Mouse (Mus musculus): ENCODE data around the gene Stard9.

DNA sequence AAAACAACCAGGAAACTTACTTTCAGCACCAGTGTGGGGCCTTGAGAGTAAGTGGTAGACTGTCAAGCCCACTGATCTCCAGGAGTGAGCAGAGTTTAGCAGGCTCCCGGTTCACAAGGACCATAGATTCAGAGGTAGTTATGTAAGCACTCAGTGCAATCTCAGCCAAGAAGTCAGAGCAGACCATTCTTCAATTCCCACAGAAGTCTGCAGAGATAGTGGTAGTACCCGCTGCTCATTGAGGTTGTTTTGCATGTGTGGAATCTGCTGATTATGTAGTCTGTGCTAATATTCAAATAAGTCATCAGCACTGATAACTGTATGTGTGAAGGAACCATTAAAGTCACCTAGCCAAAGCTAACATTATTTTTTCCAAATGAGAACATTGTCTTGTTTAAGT lies 1.7 kb downstream of the Stard9 start:
- TF ChIP-seq CTCF (IDR thresholded peaks at IDR 0.05; ENCODE audit: low read depth), result no peak
- no peak for TF ChIP-seq EP300 (IDR thresholded peaks at IDR 0.05; ENCODE audit: low read depth)
